15 mouse cellular contexts compared by ENCODE assay signal in genomic region chr2:167086092-167086491, GRCm38 (mm10).
"Had no signal": no experiment of that assay in that cellular context is flagged by ENCODE, and none has a peak within 500 bp of the region (broad histone marks: within the 10 kb centered on the region; RNA-seq: fewer than 3 reads in every experiment).

No protein-coding gene starts in this region.

- H3K36me3 ChIP-seq: limb, embryonic 12.5 days; limb, embryonic 15.5 days had no signal

- DNase-seq: kidney, postnatal 10 days; left cerebral cortex, postnatal 4 days; liver, postnatal 0 days; lung, postnatal 10 days; midbrain, embryonic 14.5 days; thymus, adult 18-20 months; thymus, postnatal 36 days had no signal

- H3K9ac ChIP-seq: limb, embryonic 12.5 days; limb, embryonic 15.5 days; liver, embryonic 14.5 days; liver, postnatal 0 days had no signal

- H3K27ac ChIP-seq: hindbrain, postnatal 0 days; limb, embryonic 12.5 days; limb, embryonic 15.5 days; liver, embryonic 14.5 days; macrophage had no signal

- H3K27me3 ChIP-seq: limb, embryonic 12.5 days; limb, embryonic 15.5 days had no signal

- H3K4me1 ChIP-seq: limb, embryonic 15.5 days had no signal

- H3K4me2 ChIP-seq: limb, embryonic 12.5 days; limb, embryonic 15.5 days; liver, embryonic 11.5 days had no signal

- H3K4me3 ChIP-seq: limb, embryonic 12.5 days; limb, embryonic 15.5 days had no signal

- H3K9me3 ChIP-seq: limb, embryonic 12.5 days; limb, embryonic 15.5 days had no signal

- ATAC-seq: hindbrain, postnatal 0 days; inflammation-experienced regulatory T-cells, adult 6 months; intestine, embryonic 16.5 days; liver, postnatal 0 days had no signal
